Mouse (Mus musculus): ENCODE measurements around the gene Lyzl6.
A peak's percentile ranks its signal among the peaks of the same experiment; 100 is the strongest.

The Lyzl6 gene

DNA sequence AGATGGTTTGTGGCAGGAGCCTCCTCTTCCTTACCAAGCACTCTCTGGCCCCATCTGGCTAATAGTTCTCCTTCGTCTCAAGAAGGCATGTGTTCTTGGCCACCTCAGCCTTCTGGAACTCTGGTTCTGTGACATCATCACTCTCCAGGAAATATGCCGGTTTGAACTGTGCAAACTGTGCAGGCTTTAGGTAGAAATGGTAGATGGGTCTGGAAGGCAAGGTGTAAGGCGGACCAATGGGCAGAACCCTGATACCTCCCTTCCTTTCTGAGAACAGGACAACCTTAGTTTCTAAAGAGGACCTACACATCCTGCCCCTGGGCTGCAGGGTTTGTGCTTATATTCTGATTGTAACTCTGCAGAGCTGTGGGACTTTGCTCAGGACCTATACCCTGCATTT is at the start of gene Lyzl6:
Gene Lyzl6, minus strand, starts transcription at position 101 of the 400 bp plus-strand sequence.
- no peak for DNase-seq

DNA sequence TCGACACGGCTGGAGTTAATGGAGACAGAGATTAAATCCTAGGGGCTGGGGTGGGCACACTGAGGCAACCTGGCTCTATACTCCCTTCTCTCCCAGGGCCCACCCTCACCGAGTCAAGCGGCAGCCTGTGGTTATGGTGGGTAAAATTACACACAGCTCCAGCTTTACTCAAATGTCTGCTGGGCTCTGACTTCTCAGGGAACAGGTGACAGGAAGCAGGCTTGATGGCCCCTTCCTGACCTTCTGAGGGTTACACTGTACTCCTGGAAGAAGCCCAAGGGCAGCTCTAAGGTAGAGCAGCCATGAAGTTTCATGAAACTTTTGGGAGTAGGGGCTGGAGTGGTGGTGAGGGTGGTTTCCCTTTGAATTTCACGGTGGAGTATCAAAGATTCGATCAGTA is 48.0 kb upstream of the Lyzl6 start:
- DNase-seq, result no peak

DNA sequence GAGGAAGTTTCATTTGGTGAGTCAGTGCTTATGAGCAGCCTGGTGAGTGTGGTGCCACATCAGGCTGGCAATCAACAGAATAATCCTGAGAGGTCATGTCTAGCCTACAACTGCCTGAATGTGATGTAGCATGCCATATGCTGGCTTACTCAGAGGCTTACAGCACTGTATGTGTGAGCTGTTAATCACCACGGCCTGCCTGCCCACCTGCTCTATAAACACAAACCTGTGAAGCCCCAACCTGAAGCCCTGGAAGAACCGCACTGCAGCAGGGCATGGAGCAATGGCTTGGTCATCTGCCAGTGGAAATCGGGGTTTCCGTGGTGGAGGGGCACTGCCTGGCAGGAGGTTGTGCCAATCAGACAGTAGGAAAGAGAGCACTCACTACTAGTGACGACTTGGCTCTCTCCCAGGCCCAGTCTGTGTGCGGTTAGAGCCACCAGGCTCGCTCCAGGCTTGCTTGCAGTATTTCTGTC is 46.6 kb upstream of the Lyzl6 start:
- DNase-seq, result no peak

DNA sequence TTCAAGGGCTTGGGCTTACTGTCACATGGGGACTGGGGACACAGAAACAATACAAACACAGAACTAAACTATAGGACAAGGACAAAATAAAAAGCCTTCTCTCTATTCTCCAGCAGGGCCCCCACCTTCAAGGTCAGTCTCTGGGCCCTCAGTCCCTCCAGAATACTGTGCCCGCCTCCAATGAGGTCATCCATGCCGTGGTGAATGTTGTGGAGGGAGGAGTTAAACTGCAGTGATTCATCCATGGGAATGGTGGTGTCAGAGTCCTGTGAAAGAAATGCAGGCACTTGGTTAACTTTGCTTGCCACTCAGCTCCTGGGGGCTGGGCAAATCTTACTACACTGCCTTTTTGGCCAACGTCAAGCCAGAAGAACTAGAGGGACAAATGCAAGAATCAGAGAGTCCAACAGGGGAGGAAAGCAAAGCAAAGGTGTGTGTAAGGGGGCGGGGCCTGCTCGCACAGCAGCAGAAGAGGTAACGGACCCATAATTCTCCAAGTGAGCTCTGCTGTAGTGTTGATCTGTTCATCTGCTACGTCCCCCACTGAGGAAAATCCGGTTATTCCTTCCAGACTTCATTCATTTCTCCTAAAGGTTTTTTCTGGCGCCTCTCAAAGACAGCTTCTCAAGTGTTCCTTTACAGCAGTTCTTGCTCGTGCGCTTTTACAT is 45.1 kb upstream of the Lyzl6 start:
- no peak for DNase-seq

DNA sequence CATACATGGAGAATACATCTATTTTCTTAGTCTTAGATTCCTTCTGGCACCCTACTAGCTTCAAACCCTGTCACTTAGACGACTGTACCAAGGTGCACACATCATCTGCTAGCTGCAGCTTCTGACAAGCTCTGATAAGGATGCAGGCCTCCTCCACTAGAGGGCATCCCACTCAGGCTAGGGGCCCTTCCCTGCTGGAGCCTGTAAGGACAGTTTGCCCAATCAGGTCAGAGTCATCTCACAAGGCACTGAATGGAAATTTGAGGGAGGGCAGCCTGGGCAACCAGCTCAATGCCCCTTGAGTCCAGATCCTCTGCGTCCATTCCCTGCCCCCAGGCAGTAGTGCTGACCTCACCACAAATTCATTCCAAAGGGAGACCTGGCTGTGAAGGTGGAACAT is 38.4 kb upstream of the Lyzl6 start:
- peak; percentile 55 for DNase-seq

DNA sequence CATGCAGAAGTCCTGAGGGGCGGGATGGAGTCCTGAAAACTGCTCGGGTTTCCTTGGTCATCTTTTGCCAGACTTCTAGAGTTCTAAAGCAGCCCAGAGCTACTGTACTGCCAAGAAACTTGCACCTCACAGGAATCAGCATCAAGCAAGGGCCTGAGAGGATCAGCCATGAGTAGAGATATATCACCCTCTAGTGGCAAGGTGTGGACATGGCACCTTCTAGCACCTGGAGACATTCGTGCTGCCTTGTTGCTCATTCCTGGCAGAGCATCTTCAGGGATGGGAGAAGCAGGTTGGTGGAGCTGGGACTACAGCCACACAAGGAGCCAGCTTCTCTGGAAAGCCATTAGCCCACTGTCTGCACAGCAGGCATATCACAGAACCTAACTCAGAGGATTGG is 36.9 kb upstream of the Lyzl6 start:
- DNase-seq, result peak; percentile 50

DNA sequence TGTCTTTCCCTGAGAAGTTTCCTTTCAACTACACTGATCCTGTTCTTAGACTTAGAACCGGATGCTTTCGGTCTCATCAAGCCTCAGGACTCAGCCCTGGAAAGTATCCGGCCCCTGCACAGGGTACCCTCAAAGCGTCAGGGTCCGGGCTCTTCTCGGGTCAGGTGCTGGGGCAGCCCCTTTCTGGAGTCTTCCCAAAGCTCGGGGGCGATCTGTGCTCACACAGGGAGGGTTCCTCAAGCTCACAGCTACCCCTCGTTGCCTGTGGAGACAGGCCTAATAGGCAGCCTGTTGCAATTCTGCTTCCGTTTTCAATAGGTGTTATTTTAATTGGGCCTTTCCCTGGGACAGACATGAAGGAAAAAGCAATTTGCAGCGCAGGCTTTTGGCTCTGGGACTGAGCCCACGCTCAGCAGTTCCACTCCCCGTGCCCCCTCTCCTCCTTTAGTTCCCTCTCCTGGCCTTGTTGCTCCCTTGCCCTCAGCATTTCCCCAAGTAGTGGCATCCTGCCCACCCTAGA is 28.3 kb upstream of the Lyzl6 start:
- DNase-seq, result no peak

DNA sequence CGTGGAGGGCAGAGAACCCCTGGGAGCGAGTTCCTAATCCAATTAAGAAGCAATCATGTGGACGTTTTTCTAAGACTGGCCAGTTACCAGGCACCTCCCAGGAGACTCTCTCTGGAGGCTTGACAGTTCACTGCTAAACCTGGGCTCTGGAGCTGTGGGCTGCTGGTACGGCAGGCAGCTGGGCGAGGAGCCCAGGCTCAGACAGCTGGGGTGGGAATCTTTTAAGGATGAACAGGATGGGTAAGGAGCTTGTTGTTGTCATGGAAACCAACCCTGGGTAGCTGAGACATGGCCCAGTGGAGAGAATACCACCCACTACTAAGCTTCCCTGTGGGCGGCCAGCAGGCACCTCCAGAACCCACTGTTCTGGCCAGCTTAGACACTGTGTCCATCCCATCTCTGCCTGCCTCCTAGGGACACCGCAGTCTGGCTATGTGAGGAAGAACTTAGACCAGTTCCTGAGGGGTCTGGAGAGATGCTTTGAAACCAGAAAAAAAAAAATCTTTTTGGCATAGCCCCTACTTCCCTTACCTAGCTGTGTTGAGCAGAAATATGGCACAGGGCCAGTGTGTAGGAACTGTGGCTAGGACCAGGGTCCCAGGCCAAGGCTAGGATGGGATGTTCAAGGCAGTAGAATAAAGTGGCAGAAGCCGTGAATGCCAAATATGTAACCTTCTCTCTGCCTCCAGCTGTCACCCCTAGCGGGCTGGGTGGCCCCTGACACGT is 27.7 kb upstream of the Lyzl6 start:
- DNase-seq, result no peak

DNA sequence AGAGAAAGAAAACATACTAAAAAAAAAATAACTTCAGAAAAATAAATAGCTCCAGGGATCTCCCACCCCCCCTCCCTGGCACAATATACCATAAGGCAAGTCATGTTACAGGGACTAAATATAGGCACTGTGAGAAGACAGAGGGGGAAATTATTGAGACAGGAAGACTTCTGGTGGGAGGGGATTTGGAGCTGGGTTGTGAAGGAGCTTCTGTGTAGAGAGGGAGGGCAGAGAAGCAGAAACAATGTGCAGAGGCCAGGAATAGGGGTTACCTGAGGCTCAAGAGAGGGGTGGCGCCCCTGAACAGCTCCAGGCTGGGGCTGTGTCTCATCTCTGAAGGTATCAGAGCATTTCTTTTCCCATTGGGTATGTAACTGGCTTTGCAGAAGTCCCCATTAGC is 27.0 kb upstream of the Lyzl6 start:
- no peak for DNase-seq

DNA sequence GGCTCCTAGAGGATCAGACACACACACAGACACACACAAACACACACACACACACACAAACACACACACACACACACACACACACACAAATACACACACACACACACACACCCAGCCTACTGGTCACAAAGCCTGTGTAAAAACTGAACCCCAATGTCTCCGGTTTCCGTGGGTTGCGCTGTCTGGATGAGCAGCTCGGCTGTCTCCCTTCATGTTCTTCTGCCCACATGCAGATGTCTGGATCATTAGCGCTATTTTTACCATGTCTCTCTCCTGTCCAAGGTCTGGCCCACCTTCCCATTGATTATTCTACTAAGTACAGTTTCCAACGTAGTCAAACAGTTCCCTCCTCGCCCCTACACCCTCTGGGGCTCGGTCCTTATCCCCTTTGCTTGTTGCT is 24.4 kb upstream of the Lyzl6 start:
- no peak for DNase-seq

DNA sequence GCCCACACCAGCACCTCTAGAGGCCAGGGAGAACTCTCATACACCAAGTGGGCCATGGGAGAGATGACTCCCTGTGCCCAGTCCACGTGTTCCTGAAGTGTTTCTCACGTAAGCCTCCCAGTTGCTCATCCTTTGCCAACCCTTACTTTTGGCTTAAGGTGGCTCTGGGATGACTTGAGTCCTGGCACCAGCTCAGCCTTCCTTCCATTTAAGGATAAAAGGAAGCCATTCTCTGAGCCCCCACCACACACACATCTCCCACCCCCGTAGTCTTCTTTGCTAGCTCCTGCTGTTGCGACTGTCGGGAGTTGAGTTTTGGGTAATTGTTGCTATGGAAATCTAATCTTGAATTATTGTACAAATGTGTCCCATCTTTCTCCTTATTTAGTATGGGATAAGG is 23.9 kb upstream of the Lyzl6 start:
- DNase-seq, result no peak

DNA sequence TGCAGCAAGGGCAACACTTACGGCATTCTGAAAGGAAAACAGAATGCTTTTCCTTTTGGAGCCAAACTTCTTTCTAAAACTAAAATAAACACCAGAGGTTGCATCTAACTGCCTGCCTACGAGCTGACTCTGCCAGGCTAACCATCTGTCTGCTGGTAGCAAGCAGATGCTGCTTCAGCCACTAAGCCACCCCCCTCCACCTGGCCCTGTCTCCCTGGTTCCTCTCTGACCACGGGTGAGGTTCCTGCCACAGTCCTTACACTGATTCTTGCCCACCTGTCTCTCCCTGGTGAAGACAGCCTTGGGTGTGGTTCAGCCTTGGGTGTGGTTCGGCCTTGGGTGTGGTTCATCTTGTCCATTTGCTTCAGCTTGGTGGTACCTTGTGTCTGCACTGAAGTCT is 23.2 kb upstream of the Lyzl6 start:
- DNase-seq, result no peak

DNA sequence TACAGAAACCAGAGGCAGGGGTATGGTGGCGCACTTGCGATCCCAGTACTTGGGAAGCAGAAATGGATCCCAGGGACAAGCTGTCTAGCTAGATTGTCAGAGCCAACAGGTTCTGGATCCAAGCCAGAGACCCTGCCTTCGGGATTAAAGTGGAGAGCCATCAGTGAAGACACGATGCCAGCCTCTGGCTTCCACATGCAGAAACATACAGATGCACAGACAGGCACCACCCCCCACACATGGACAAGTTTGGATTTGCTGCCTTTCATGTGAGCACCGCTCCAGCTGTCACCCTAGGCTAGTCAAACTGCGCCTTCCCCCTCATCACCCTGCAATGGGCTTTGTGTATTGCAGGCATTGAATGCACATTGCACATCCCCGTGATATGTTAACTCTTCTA is 19.5 kb upstream of the Lyzl6 start:
- no peak for DNase-seq

DNA sequence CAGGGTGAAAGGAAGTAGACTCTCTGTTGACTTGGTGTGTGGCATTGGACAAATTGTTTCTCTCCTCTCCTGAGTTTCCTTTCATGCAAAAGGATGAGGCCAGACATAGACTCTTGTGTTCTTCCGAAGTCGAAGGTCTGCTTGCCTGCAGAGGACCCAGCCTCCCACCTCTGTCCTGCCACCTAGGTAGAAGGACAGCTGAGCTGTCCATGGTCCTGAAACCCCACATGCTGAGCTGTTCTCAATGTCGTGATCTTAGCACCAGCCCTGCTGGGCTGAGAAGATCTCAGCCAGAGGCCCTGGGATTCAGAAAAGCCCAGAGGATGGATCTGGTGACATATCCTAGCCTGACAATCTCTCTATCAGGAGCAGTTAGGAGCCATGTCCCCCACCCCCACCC is 17.8 kb upstream of the Lyzl6 start:
- DNase-seq, result peak; percentile 41

DNA sequence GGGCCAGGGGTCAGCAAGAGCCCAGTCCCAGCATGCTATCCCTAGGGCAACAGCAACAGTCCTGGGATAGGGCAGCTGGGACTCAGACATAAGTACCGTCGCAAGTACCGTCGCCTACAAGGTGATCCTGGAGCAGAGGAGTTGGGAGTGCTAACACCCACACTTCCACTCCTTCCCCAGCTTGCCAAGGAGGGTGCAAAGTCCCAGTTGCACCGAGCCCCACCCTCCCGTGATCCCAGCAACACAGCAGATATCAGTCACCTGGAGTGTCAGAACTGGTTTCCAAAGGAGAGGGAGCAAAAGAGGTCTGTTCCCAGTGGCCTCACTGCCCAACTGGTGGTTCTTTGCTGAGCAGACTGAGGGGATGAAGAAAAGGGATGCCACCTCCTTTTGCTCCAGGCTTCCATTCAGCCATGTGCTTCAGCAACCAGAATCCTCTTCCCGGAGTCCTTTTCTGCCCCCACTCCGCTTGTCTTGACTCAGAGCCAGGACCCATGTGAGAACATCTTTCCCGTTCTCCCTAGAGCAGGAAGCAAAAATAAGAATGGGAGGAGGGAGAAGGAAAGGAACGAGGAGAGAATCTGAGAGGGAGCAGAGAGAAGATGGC is 14.8 kb upstream of the Lyzl6 start:
- no peak for DNase-seq

DNA sequence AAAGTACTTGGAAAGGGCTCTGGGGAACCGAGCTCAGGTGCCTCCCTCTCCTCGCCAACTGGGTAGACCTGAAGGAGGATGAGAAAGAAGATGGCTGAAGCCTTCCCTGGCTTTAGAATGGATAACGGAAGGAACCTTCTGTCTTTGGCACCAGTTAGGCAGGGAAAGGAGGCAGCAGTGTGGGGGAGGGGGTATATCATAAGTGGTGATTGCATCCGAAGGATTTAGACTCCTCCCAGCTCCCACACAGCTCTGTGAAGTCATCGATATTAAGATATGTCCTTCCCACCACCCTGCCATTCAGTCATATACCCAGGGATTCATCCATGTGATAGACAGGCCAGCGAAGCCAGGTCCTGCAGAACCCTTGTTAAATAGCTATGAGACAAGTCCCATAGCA is 12.7 kb upstream of the Lyzl6 start:
- DNase-seq, result no peak

DNA sequence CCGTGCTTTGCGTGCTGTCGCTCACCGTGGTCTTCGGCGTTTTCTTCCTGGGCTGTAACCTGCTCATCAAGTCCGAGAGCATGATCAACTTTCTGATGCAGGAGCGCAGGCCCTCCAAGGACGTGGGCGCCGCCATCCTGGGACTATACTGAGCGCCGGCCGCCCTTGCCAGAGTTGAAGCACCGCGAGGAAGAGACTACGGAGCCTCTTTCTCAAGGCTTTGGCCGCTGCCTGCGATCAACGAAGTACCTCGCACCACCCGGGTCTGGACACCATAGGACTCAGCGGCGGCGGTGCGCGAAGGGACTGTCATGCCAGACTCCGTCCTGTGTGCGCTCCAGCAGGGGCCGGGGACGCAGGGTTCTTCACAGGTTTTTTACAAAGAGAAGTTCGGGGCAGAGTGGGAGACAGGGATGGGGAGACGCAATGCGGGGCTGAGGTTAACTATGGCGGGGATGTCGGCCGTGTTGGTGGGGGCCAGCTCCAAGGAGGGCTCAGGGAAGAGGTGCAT is 11.3 kb upstream of the Lyzl6 start:
- no peak for DNase-seq

DNA sequence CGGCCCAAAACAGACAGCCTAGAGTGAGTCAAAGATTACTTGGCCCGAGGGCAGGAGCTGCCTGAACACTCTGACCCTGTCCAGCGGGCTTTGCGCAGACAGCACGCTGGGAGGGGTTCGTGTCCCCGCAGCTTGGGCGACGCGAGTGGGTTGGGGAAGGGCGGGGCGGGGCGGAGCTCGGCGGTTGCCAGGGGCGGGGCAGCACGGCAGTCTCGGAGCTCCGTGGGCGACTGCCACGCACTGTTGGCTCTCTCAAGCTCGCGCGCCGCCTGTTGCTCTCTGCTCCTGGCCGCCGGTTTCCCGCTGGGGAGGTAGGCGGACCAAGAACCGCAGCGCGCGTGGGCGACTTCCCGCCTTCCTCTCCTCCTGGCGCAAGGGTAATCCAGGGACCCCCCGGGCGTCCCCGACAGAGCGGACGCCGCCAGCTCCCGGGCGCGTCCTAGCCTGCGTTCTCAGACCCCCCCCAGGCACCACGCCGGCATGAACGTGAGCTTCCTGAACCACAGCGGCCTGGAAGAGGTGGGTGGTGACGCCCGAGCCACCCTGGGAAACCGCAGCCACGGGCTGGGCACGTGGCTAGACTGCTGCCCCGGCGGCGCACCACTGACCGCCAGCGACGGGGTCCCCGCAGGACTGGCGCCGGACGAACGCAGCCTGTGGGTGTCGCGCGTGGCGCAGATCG is 10.8 kb upstream of the Lyzl6 start, which contains the start of gene Rprml:
Gene Rprml, plus strand, starts transcription at position 270 of the 682 bp plus-strand sequence.
- no peak for DNase-seq

DNA sequence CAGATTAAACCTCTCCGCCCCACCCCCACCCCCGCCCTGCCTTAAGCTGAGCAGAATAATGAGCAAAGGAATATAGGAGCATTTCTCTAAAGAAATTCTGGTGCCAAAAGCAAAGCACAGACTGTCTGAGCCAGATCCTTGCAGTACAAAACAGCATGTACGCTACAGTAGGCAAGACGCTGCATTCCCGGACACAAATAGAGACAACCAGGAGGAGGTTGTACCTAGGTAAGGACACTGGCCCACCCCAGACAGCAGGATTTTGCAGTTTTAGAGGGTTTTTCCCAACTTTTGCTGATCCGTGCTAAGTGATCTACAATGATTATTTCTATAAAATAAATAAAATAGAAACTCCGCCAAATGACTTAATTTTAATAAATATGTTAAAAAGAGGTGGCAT is 10.0 kb upstream of the Lyzl6 start:
- DNase-seq, result no peak

DNA sequence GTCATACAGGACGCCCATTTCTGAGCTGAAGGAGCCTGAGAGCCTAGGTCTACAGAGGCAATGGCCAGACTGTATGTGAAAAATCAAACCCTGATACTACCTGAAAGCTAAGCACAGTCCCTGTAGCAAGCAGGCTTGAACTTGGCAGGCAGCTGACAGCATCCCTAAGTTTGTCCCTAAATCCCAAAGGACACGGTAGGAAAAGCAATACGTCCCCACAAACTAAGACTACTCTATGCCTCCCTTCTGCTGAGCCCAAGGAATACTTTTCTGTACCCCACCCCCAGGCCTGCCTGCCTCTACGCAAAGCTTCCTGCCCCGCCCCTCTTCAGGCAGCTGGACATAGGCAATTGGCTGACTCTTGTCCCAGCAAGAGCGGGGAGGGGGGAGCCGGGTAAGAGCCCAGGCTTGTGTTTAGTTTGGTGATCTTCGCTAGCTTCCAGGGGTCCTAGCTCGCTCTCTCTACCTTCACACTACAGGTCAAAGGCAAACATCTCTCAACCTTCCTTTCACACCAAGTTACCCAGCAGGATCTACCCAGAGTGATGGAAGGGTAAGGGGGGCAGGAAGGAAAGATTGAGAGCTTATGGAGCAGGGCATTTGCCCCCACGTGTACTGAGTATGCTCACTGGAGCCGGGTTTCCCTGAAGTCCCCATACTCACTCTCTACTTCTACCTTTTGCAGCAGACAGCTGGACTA is 9.4 kb upstream of the Lyzl6 start:
- DNase-seq, result no peak

DNA sequence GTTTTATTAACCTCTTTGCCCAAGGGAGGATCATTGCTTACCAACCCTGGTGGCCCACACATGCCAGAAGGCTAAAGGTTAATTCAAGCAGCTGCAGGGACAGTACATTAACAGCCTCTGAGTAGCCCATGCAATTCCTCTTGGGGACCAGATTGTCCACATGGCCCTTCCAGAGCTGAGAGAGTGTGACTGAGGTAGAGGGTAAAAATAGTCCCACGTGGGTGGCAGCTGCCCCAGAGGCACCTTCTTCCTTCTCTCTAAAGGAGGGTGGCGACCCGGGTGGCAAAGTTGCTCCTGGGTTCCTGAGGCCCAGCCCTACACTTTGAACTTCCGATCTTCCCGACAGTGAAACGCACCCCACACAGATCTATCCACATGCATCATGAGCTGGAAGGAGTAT is 7.6 kb upstream of the Lyzl6 start:
- DNase-seq, result no peak

DNA sequence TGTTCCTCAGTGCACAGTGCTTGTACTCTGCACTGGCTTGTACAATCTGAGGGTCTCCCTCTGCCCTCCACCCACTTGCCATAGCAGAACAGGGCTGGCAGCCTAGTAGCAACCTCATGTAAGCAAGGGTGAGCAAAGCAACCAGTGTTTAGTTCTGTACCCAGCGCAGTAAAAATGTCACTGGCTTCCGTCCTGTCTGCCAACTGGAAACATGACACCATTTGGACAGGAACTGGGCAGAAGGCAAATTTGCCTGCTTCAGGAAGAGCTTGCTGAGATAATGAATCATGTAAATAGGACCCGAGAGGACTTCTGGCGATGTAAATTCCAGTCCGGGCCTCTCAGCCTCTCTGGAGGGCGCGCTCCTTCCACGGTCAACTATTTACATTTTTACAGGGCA is 7.0 kb upstream of the Lyzl6 start:
- no peak for DNase-seq

DNA sequence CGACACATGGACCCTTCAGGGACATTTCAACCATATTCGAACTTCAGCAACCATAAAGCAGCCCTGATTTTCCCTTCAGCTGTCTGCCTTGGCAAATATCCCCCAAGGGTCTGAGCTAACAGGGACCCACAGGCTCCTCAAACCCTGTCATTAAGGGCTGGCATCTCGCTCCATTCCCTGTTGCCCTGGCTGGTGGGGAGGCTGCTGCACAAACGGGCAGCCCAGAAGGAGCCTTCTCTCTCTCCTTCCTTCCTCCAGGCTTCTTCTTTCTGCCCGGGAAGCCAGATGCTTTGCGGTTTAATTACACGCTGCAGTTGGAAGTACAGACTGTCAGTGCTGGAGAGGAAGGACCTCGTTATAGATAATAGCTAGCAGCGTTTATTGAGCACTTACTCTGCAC is 4.5 kb upstream of the Lyzl6 start:
- DNase-seq, result no peak

Measured in thymus, postnatal 14 days (tissue).